Mouse (Mus musculus): ENCODE measurements around the gene Olfr557. TPM values are rescaled to one million over a fixed set of nuclear protein-coding genes. Genes with fewer than 3 reads are reported as not detected.
A peak's percentile ranks its signal among the peaks of the same experiment; 100 is the strongest.

Gene Olfr557
- polyA plus RNA-seq, 1 experiment from 2014 or later, result not detected

GRCm38 (mm10) chr7:102718970-102719369 is 23.3 kb downstream of the Olfr557 start, which contains the start of gene Olfr33:
Olfr33 (minus strand) TSS chr7:102719070.
- H3K4me3 ChIP-seq (ENCODE audit: low read depth, low read length), result no peak within 1 kb of the TSS
- H3K27me3 ChIP-seq (ENCODE audit: control insufficient read depth, insufficient read depth, low read length), result no peaks in the 10 kb centered on the region
- H3K9ac ChIP-seq (replicated peaks; ENCODE audit: low read depth, low read length), result no peak within 1 kb of the TSS
- no peak within 1 kb of the TSS for H3K27ac ChIP-seq (ENCODE audit: low read depth, low read length)
- WGBS, result 43% methylated on average over 1 of the region's 1 CpGs
- H3K9me3 ChIP-seq (ENCODE audit: control insufficient read depth, low read length), result no peaks in the 10 kb centered on the region
- no peak within 1 kb of the TSS for H3K4me2 ChIP-seq (ENCODE audit: low read depth, low read length)
- H3K36me3 ChIP-seq (ENCODE audit: control insufficient read depth, insufficient read depth, low read length), result no peaks in the 10 kb centered on the region
- no peak for ATAC-seq (ENCODE audit: low read depth)
- H3K4me1 ChIP-seq (ENCODE audit: control insufficient read depth, insufficient read depth, low read length), result no peaks in the 10 kb centered on the region

GRCm38 (mm10) chr7:102727391-102727790 is 31.7 kb downstream of the Olfr557 start, which contains the start of gene Olfr559:
Olfr559 (minus strand) TSS chr7:102727491.
- no peaks in the 10 kb centered on the region for H3K9me3 ChIP-seq (ENCODE audit: control insufficient read depth, low read length)
- no peaks in the 10 kb centered on the region for H3K4me1 ChIP-seq (ENCODE audit: control insufficient read depth, insufficient read depth, low read length)
- no peak within 1 kb of the TSS for H3K4me2 ChIP-seq (ENCODE audit: low read depth, low read length)
- ATAC-seq (ENCODE audit: low read depth), result no peak
- no peaks in the 10 kb centered on the region for H3K27me3 ChIP-seq (ENCODE audit: control insufficient read depth, insufficient read depth, low read length)
- H3K27ac ChIP-seq (ENCODE audit: low read depth, low read length), result no peak within 1 kb of the TSS
- no peak within 1 kb of the TSS for H3K4me3 ChIP-seq (ENCODE audit: low read depth, low read length)
- H3K36me3 ChIP-seq (ENCODE audit: control insufficient read depth, insufficient read depth, low read length), result no peaks in the 10 kb centered on the region
- no peak within 1 kb of the TSS for H3K9ac ChIP-seq (replicated peaks; ENCODE audit: low read depth, low read length)

- H3K36me3 ChIP-seq (ENCODE audit: control insufficient read depth, insufficient read depth, low read length), result no peaks in the 10 kb centered on the region
- no peak overlapping the region for H3K4me2 ChIP-seq (ENCODE audit: low read depth, low read length)
- no peaks in the 10 kb centered on the region for H3K27me3 ChIP-seq (ENCODE audit: control insufficient read depth, insufficient read depth, low read length)
- 61% methylated on average over 1 of the region's 1 CpGs for WGBS
- H3K9ac ChIP-seq (replicated peaks; ENCODE audit: low read depth, low read length), result no peak overlapping the region
- ATAC-seq (ENCODE audit: low read depth), result no peak
- no peaks in the 10 kb centered on the region for H3K4me1 ChIP-seq (ENCODE audit: control insufficient read depth, insufficient read depth, low read length)
- no peak overlapping the region for H3K27ac ChIP-seq (ENCODE audit: low read depth, low read length)
- H3K9me3 ChIP-seq (ENCODE audit: control insufficient read depth, low read length), result no peaks in the 10 kb centered on the region
- H3K4me3 ChIP-seq (ENCODE audit: low read depth, low read length), result no peak overlapping the region
Measured at GRCm38 (mm10) chr7:102733793-102734192, 38.1 kb downstream of the Olfr557 start.

- H3K27me3 ChIP-seq (ENCODE audit: control insufficient read depth, insufficient read depth, low read length), result no peaks in the 10 kb centered on the region
- no peaks in the 10 kb centered on the region for H3K4me1 ChIP-seq (ENCODE audit: control insufficient read depth, insufficient read depth, low read length)
- no peak overlapping the region for H3K9ac ChIP-seq (replicated peaks; ENCODE audit: low read depth, low read length)
- H3K4me2 ChIP-seq (ENCODE audit: low read depth, low read length), result no peak overlapping the region
- H3K27ac ChIP-seq (ENCODE audit: low read depth, low read length), result no peak overlapping the region
- WGBS, result 65% methylated on average over 2 of the region's 2 CpGs
- 0 out of 2 replicates have a peak, but pooled peaks have one; percentile 24 for ATAC-seq (ENCODE audit: low read depth)
- H3K9me3 ChIP-seq (ENCODE audit: control insufficient read depth, low read length), result no peaks in the 10 kb centered on the region
- no peaks in the 10 kb centered on the region for H3K36me3 ChIP-seq (ENCODE audit: control insufficient read depth, insufficient read depth, low read length)
- no peak overlapping the region for H3K4me3 ChIP-seq (ENCODE audit: low read depth, low read length)
Measured at GRCm38 (mm10) chr7:102737705-102738104, 42.0 kb downstream of the Olfr557 start.

Other genes starting within 250 kb of the Olfr557 start
- gene Olfr543, start 214.2 kb upstream of the Olfr557 start, polyA plus RNA-seq (2014; fragmentation: Nextera tagmentation; extraction: Ambion mirVana), result 0.80 and 1.3 TPM in 2 replicates
- 0.12 and 0.21 TPM in 2 replicates for gene Olfr544, start 207.6 kb upstream of the Olfr557 start, polyA plus RNA-seq (2014; fragmentation: Nextera tagmentation; extraction: Ambion mirVana)
- 0.19 and 0.37 TPM in 2 replicates for gene Olfr545, start 196.3 kb upstream of the Olfr557 start, polyA plus RNA-seq (2014; fragmentation: Nextera tagmentation; extraction: Ambion mirVana)
- not detected in 2 replicates for gene Olfr547, start 161.2 kb upstream of the Olfr557 start, polyA plus RNA-seq (2014; fragmentation: Nextera tagmentation; extraction: Ambion mirVana)
- not detected in 2 replicates for gene Olfr548-ps1, start 155.0 kb upstream of the Olfr557 start, polyA plus RNA-seq (2014; fragmentation: Nextera tagmentation; extraction: Ambion mirVana)
- gene Olfr549, start 146.0 kb upstream of the Olfr557 start, polyA plus RNA-seq (2014; fragmentation: Nextera tagmentation; extraction: Ambion mirVana), result not detected in 2 replicates
- gene Trim21, start 130.4 kb upstream of the Olfr557 start, polyA plus RNA-seq (2014; fragmentation: Nextera tagmentation; extraction: Ambion mirVana), result 0.11 and 0.58 TPM in 2 replicates
- not detected in 2 replicates for gene Olfr550, start 124.5 kb upstream of the Olfr557 start, polyA plus RNA-seq (2014; fragmentation: Nextera tagmentation; extraction: Ambion mirVana)
- not detected in 2 replicates for gene Olfr551, start 104.0 kb upstream of the Olfr557 start, polyA plus RNA-seq (2014; fragmentation: Nextera tagmentation; extraction: Ambion mirVana)
- gene Olfr552, start 98.1 kb upstream of the Olfr557 start, polyA plus RNA-seq (2014; fragmentation: Nextera tagmentation; extraction: Ambion mirVana), result not detected in 2 replicates
- gene Olfr553, start 77.7 kb upstream of the Olfr557 start, polyA plus RNA-seq (2014; fragmentation: Nextera tagmentation; extraction: Ambion mirVana), result not detected in 2 replicates
- gene Olfr554, start 57.5 kb upstream of the Olfr557 start, polyA plus RNA-seq (2014; fragmentation: Nextera tagmentation; extraction: Ambion mirVana), result not detected in 2 replicates
- not detected in 2 replicates for gene Olfr555, start 37.1 kb upstream of the Olfr557 start, polyA plus RNA-seq (2014; fragmentation: Nextera tagmentation; extraction: Ambion mirVana)
- not detected in 2 replicates for gene Olfr556, start 31.0 kb upstream of the Olfr557 start, polyA plus RNA-seq (2014; fragmentation: Nextera tagmentation; extraction: Ambion mirVana)
- 8.0 and 8.7 TPM in 2 replicates for gene Trim68, start 8.6 kb upstream of the Olfr557 start, polyA plus RNA-seq (2014; fragmentation: Nextera tagmentation; extraction: Ambion mirVana)
- 0.12 and 0.36 TPM in 2 replicates for gene Olfr558, start 6.3 kb downstream of the Olfr557 start, polyA plus RNA-seq (2014; fragmentation: Nextera tagmentation; extraction: Ambion mirVana)
- gene Olfr33, start 23.2 kb downstream of the Olfr557 start, polyA plus RNA-seq (2014; fragmentation: Nextera tagmentation; extraction: Ambion mirVana), result not detected in 2 replicates
- gene Olfr559, start 31.6 kb downstream of the Olfr557 start, polyA plus RNA-seq (2014; fragmentation: Nextera tagmentation; extraction: Ambion mirVana), result not detected in 2 replicates
- not detected in 2 replicates for gene Olfr560, start 63.5 kb downstream of the Olfr557 start, polyA plus RNA-seq (2014; fragmentation: Nextera tagmentation; extraction: Ambion mirVana)
- 0.19 TPM in 1 of 2 replicates, not detected in the other for gene Olfr78, start 63.6 kb downstream of the Olfr557 start, polyA plus RNA-seq (2014; fragmentation: Nextera tagmentation; extraction: Ambion mirVana)
- not detected in 2 replicates for gene Olfr561, start 75.3 kb downstream of the Olfr557 start, polyA plus RNA-seq (2014; fragmentation: Nextera tagmentation; extraction: Ambion mirVana)
- gene Olfr564, start 107.6 kb downstream of the Olfr557 start, polyA plus RNA-seq (2014; fragmentation: Nextera tagmentation; extraction: Ambion mirVana), result not detected in 2 replicates
- not detected in 2 replicates for gene Olfr566, start 162.9 kb downstream of the Olfr557 start, polyA plus RNA-seq (2014; fragmentation: Nextera tagmentation; extraction: Ambion mirVana)
- not detected in 2 replicates for gene Olfr568, start 181.2 kb downstream of the Olfr557 start, polyA plus RNA-seq (2014; fragmentation: Nextera tagmentation; extraction: Ambion mirVana)
- not detected in 2 replicates for gene Olfr569, start 195.0 kb downstream of the Olfr557 start, polyA plus RNA-seq (2014; fragmentation: Nextera tagmentation; extraction: Ambion mirVana)
- gene Olfr570, start 198.7 kb downstream of the Olfr557 start, polyA plus RNA-seq (2014; fragmentation: Nextera tagmentation; extraction: Ambion mirVana), result not detected in 2 replicates
- gene Olfr571, start 221.6 kb downstream of the Olfr557 start, polyA plus RNA-seq (2014; fragmentation: Nextera tagmentation; extraction: Ambion mirVana), result 0.18 TPM in 1 of 2 replicates, not detected in the other
- gene Olfr572, start 228.5 kb downstream of the Olfr557 start, polyA plus RNA-seq (2014; fragmentation: Nextera tagmentation; extraction: Ambion mirVana), result not detected in 2 replicates
- gene Olfr573-ps1, start 246.7 kb downstream of the Olfr557 start, polyA plus RNA-seq (2014; fragmentation: Nextera tagmentation; extraction: Ambion mirVana), result not detected in 2 replicates